Mouse (Mus musculus) central nervous system, embryonic 18 days (tissue): ENCODE data around the gene Pxn. TPM values are rescaled to one million over a fixed set of nuclear protein-coding genes. Genes with fewer than 3 reads are reported as not detected.

ENCODE experiments used
- polyA plus RNA-seq: library from polyadenylated mRNA; depleted of rRNA; stranded (reverse); fragments of >200 nt; gene quantifications from 2 replicates; pipeline ENCODE4 v1.2.3, GENCODE M21; 2012; rRNA removed

Gene Pxn
- 36.4 and 36.6 TPM in 2 replicates for polyA plus RNA-seq

DNA sequence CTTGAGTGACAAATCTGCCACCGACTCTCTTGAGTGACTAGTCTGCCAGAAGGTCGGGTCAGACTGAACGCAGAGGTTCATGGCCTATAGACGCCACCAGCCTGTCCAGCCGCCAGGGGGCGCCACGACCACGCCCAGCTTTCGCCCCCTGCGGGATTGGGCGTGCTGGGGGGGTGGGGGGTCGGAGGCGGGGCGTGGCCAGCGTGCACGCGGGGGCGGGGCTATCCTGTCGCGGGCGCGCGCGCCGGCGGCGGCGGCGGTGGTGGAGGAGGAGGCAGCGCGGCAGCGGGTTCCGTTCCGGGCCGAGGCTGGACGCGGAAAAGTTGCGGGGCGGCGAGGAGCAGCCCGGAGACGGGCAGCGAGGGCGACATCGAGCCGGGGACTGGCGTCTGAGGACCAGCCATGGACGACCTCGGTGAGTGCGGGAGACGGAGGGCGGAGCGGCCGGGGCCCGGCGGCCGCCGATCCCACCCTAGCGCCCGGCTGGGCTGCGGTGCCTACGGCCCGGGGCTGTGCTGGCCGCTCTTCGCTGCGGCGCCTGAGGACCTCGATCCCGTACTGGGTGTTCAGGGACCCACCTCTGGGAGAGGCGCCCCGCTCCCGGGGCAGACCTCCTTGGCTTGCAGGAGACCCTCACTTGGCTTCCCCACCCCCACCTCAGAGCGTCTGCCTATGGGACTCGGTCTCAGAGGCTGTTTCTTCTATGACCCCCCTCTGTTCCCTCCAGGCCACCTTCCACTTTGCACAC lies at the start of gene Pxn:
Pxn (plus strand) TSS at position 223 of the 748 bp plus-strand sequence.

DNA sequence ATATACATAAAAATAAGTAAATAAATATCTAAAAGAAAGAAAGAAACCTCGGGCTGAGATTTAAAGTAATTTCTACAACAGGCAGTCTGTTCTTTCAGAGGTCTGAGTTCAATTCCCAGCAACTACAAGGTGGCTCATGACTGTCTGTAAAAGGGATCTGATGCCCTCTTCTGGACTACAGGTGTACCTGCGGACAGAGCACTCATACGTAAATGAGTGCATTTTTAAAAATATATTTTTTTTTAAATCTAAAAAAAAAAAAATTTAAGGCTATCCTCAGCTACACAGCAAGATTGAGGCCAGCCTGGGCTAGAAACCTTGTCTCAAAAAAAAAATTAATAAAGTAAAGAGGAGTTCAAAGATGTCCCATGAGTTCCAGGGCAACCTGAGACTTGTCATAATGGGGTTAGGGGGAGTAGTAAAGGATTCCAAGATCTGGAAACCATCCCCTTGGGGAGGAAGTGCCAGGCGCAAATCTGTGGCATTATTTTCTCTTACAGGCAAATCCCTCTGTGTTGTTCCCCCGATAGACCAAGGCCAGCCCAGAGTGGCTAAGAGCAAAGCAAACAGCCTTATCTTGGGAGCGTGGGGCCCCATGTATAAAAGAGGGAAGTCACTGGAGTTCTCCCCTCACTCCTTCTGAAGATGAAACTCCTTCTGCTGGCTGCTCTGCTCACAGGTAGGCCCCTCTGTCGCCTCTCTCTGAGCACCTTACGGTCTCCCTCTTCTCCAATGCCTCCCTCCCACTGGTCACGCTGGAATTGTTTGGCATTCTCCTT lies 40.6 kb upstream of the Pxn start, which contains the start of gene Pla2g1b:
Pla2g1b (plus strand) TSS at position 621 of the 779 bp plus-strand sequence.

DNA sequence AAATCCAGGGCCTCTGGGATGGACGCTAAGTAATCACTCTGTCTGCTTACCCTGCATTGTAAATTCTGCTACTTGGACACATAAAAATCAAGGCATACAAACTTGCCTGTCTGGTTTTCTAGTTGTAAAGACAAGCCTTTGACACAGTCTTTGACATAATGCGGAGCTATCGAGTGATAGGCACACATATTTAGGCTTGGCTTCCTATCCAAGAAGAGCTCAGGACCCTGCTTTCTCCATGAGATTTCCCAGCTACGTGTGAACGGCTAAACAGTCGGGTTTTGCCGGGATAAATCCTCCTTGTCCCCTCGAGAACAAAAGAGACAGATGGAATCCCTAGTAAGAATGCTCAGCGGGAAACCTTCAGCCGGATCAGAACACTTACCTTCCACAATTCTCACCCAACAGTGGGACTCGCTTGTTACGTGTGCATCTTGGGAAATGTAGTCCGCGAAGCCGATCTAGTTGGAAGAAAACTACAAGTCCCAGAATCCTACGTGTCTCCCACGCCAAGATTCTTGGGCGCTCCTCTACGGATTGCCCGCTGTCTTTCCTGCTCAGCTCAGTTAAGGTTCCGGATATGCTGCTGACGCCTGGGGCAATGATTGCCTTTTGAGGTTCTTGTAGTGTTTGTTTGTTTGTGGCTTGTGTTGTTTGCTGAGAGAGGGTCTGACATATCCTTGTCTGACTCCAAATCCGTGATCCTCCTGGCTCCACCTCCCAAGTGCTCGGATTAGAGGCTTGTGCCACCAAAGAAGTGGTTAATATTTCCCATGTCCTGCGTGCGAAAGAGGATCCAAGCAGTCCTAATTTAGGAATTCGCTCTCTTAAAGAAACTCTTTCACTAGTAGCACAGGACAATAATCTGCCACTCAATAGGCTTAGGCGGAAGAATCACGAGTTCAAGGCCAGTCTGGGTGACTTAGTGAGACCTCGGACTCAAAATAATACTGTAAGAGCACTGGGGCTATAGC lies 22.2 kb upstream of the Pxn start, which contains the start of gene Sirt4:
Sirt4 (minus strand) TSS at position 779 of the 974 bp plus-strand sequence.

DNA sequence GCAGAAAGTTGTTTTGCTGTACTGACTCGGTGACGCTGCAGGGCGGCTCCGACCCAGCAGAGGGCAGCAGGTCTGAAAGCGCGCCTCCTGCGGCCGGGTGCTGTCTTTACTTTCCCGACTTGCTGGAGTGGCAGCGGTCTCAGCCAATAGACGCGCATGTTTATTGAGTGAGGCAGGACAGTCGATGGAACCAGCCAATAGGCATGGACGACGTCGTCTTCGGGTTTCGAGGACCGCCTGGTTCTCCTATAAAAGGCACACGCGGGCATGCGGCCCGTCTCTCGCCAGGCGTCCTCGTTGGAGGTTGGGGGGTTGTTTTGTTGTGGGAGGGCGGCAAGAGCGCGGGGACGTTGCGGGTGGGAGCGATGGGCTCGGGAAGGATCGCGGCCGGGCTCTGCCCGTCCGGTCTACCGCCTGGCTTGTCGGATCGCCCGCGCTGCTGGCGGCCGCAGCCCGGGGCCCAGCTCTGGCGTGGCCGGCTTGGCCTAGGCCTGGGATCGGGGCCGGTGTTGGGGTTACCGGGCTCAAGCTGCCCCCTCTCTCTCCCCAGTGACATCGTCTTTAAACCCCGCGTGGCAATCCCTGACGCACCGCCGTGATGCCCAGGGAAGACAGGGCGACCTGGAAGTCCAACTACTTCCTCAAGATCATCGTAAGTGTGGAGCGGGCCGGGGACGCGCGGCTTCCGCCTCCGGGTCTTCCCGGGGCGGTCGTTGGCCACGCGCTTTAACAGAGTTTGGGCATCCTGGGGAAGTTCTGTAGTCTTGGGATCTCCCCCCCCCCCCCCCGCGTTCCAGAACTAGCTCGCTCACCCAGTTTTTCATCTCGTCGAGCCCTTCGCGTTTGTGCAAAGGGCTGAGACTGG lies 53.0 kb downstream of the Pxn start, which contains the start of gene Rplp0:
Rplp0 (plus strand) TSS at position 231 of the 865 bp plus-strand sequence.

DNA sequence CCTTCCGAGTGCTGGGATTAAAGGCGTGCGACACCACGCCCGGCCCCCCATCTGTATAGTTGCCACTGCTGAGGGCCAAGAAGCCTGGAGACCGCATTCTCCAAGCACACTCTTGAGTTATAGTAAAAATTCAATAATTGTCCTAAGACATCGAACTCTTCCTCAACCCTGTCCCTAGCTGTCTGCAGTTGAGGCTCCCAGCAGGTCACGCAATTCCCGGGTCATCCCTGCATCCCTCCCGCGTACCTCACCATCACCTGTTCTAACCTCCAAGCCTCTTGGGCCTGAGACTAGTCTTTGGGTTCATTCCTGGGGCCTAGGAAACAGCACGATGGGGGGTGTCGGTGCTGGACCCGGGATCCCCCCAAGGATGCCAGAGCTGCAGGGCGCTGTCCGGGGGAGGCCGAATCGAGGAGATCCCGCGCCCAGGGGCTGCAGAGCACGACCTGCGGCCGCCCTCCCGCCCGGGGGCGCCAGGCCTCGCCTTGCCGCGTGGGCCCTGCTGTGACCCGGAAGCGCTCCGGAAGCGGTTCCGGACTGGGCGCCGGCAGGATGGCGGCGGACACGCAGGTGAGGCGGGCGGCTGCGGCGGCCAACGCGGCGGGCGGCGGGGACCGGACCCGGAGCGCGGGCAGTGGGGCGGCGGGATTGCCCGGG lies 58.4 kb downstream of the Pxn start, which contains the start of gene Gcn1l1:
Gcn1l1 (plus strand) TSS at position 518 of the 657 bp plus-strand sequence.

Other genes with a start within 250 kb of the Pxn start
- 171 and 186 TPM in 2 replicates for gene Rnf10, start 233.8 kb upstream of the Pxn start, polyA plus RNA-seq
- 21.0 and 23.5 TPM in 2 replicates for gene Coq5, start 227.0 kb upstream of the Pxn start, polyA plus RNA-seq
- 921 and 931 TPM in 2 replicates for gene Dynll1, start 205.7 kb upstream of the Pxn start, polyA plus RNA-seq
- 77.3 and 91.8 TPM in 2 replicates for gene Srsf9, start 179.5 kb upstream of the Pxn start, polyA plus RNA-seq
- 29.5 and 32.5 TPM in 2 replicates for gene Gatc, start 165.5 kb upstream of the Pxn start, polyA plus RNA-seq
- gene Triap1, start 165.5 kb upstream of the Pxn start, polyA plus RNA-seq, result 35.5 and 37.2 TPM in 2 replicates
- 1,710 and 1,793 TPM in 2 replicates for gene Cox6a1, start 157.7 kb upstream of the Pxn start, polyA plus RNA-seq
- 92.7 and 109 TPM in 2 replicates for gene Msi1, start 77.1 kb upstream of the Pxn start, polyA plus RNA-seq
- not detected in 2 replicates for gene Pla2g1b, start 40.4 kb upstream of the Pxn start, polyA plus RNA-seq
- gene Sirt4, start 22.0 kb upstream of the Pxn start, polyA plus RNA-seq, result 83.0 and 85.9 TPM in 2 replicates
- gene Rplp0, start 52.8 kb downstream of the Pxn start, polyA plus RNA-seq, result 1,856 and 1,929 TPM in 2 replicates
- 36.1 and 41.9 TPM in 2 replicates for gene Gcn1l1, start 58.6 kb downstream of the Pxn start, polyA plus RNA-seq
- 100 and 107 TPM in 2 replicates for gene Rab35, start 125.2 kb downstream of the Pxn start, polyA plus RNA-seq
- 213 and 217 TPM in 2 replicates for gene Bicdl1, start 224.9 kb downstream of the Pxn start, polyA plus RNA-seq